Comparison of ENCODE assay signal across 25 mouse cellular contexts in genomic region chr15:94933480-94933879, GRCm38 (mm10).
DNase-seq lines count a peak whose midpoint lies in the region; ATAC-seq and TF ChIP-seq lines count a peak whose summit lies in the region.
"Had no signal": no experiment of that assay in that cellular context is flagged by ENCODE, and none has a peak within 500 bp of the region (broad histone marks: within the 10 kb centered on the region; RNA-seq: fewer than 3 reads in every experiment).

No protein-coding gene starts in this region.

- ATAC-seq in forebrain, embryonic 14.5 days, result no peak
- ATAC-seq in forebrain, postnatal 0 days, result no peak
- peak; percentile 61 for ATAC-seq in midbrain, embryonic 11.5 days (ENCODE audit: low FRiP score)
- ATAC-seq in midbrain, embryonic 16.5 days, result no peak
- ATAC-seq: intestine, postnatal 0 days had no signal

- H3K9ac ChIP-seq in forebrain, embryonic 14.5 days (ENCODE audit: low read length), result no peak overlapping the region
- H3K9ac ChIP-seq in forebrain, postnatal 0 days, result no peak overlapping the region
- H3K9ac ChIP-seq in midbrain, embryonic 11.5 days (ENCODE audit: low read length), result no peak overlapping the region
- H3K9ac ChIP-seq in midbrain, embryonic 16.5 days (ENCODE audit: low read depth, low read length), result no peak overlapping the region
- H3K9ac ChIP-seq: limb, embryonic 12.5 days; liver, embryonic 15.5 days had no signal

- TF ChIP-seq CTCF in forebrain, postnatal 0 days (IDR thresholded peaks at IDR 0.05; ENCODE audit: low read depth), result no peak
- TF ChIP-seq CTCF in brain, embryonic 14.5 days (IDR thresholded peaks at IDR 0.05; ENCODE audit: borderline replicate concordance, extremely low read depth, insufficient read depth, insufficient read length), result no peak

- no peaks in the 10 kb centered on the region for H3K36me3 ChIP-seq in forebrain, embryonic 14.5 days (ENCODE audit: control insufficient read depth, insufficient read depth, low read length)
- H3K36me3 ChIP-seq in forebrain, postnatal 0 days (ENCODE audit: insufficient read depth), result no peaks in the 10 kb centered on the region
- no peaks in the 10 kb centered on the region for H3K36me3 ChIP-seq in midbrain, embryonic 11.5 days (ENCODE audit: control insufficient read depth, insufficient read depth, low read length)
- H3K36me3 ChIP-seq in midbrain, embryonic 16.5 days (ENCODE audit: control insufficient read depth, insufficient read depth, low read length), result no peaks in the 10 kb centered on the region
- H3K36me3 ChIP-seq: hindbrain, embryonic 10.5 days; limb, embryonic 12.5 days; liver, embryonic 15.5 days had no signal

- H3K4me2 ChIP-seq in forebrain, embryonic 14.5 days (ENCODE audit: low read length), result no peak overlapping the region
- no peak overlapping the region for H3K4me2 ChIP-seq in forebrain, postnatal 0 days (ENCODE audit: low read depth)
- H3K4me2 ChIP-seq in midbrain, embryonic 11.5 days, result no peak overlapping the region
- no peak overlapping the region for H3K4me2 ChIP-seq in midbrain, embryonic 16.5 days (ENCODE audit: low read length)
- H3K4me2 ChIP-seq: limb, embryonic 12.5 days; liver, embryonic 15.5 days had no signal

- no peak for TF ChIP-seq POLR2A in brain, embryonic 14.5 days (IDR thresholded peaks at IDR 0.05; ENCODE audit: borderline replicate concordance, extremely low read depth, insufficient read depth, insufficient read length, poor library complexity, severe bottlenecking)

- H3K27me3 ChIP-seq in forebrain, embryonic 14.5 days (replicated peaks; ENCODE audit: control insufficient read depth, insufficient read depth, low read length), result no peaks in the 10 kb centered on the region
- H3K27me3 ChIP-seq in forebrain, postnatal 0 days (ENCODE audit: insufficient read depth, low read length), result no peaks in the 10 kb centered on the region
- no peaks in the 10 kb centered on the region for H3K27me3 ChIP-seq in midbrain, embryonic 11.5 days (ENCODE audit: control insufficient read depth, insufficient read depth, low read length)
- H3K27me3 ChIP-seq in midbrain, embryonic 16.5 days (ENCODE audit: control insufficient read depth, insufficient read depth, low read depth, low read length), result no peaks in the 10 kb centered on the region
- H3K27me3 ChIP-seq: CH12.LX; limb, embryonic 12.5 days; liver, embryonic 15.5 days had no signal

- H3K9me3 ChIP-seq in forebrain, embryonic 14.5 days (replicated peaks; ENCODE audit: control insufficient read depth, low read length), result no peaks in the 10 kb centered on the region
- no peaks in the 10 kb centered on the region for H3K9me3 ChIP-seq in forebrain, postnatal 0 days (ENCODE audit: low read length)
- no peaks in the 10 kb centered on the region for H3K9me3 ChIP-seq in midbrain, embryonic 11.5 days (ENCODE audit: control insufficient read depth, low read length)
- H3K9me3 ChIP-seq in midbrain, embryonic 16.5 days (replicated peaks; ENCODE audit: control insufficient read depth, low read length, poor library complexity, severe bottlenecking), result no peaks in the 10 kb centered on the region
- H3K9me3 ChIP-seq: hindbrain, embryonic 10.5 days; limb, embryonic 12.5 days; liver, embryonic 15.5 days had no signal

- DNase-seq in cerebellum, postnatal 10 days, result peak; percentile 73 to 74
- no peak for DNase-seq in cerebellum, adult 9-10 months
- DNase-seq in forebrain, embryonic 14.5 days (ENCODE audit: low spot score), result peak; percentile 74
- DNase-seq in forebrain, postnatal 0 days, result no peak
- DNase-seq in midbrain, embryonic 11.5 days (ENCODE audit: low spot score, missing footprints), result no peak
- peak; percentile 77 for DNase-seq in brain, embryonic 14.5 days (ENCODE audit: low read depth)
- DNase-seq in testis, postnatal 10 days (ENCODE audit: low spot score), result no peak
- DNase-seq: adrenal gland, adult 8-10 months; cerebellum, adult 8-10 months; gastrocnemius, postnatal 14 days; heart, postnatal 14 days; kidney, adult 9 months; kidney, postnatal 10 days; layer of hippocampus, adult 9-11 months; lung, postnatal 36 days; right cerebral cortex, postnatal 4 days; thymus, adult 2 months; thymus, postnatal 36 days had no signal

- H3K4me3 ChIP-seq in forebrain, embryonic 14.5 days (ENCODE audit: low read depth, low read length), result no peak overlapping the region
- H3K4me3 ChIP-seq in forebrain, postnatal 0 days (ENCODE audit: low read depth, low read length), result no peak overlapping the region
- H3K4me3 ChIP-seq in midbrain, embryonic 11.5 days (ENCODE audit: low read depth, low read length), result no peak overlapping the region
- H3K4me3 ChIP-seq in midbrain, embryonic 16.5 days (ENCODE audit: low read depth, low read length), result no peak overlapping the region
- H3K4me3 ChIP-seq: hindbrain, embryonic 10.5 days; limb, embryonic 12.5 days; liver, embryonic 15.5 days had no signal

- WGBS in forebrain, embryonic 14.5 days, result 29% methylated on average over 3 of the region's 3 CpGs
- 22% methylated on average over 3 of the region's 3 CpGs for WGBS in forebrain, postnatal 0 days
- WGBS in midbrain, embryonic 11.5 days, result 60% methylated on average over 3 of the region's 3 CpGs
- WGBS in midbrain, embryonic 16.5 days, result 28% methylated on average over 3 of the region's 3 CpGs

- no peak overlapping the region for H3K27ac ChIP-seq in forebrain, embryonic 14.5 days (ENCODE audit: low read depth, low read length)
- no peak overlapping the region for H3K27ac ChIP-seq in forebrain, postnatal 0 days (ENCODE audit: low read depth, low read length)
- H3K27ac ChIP-seq in midbrain, embryonic 11.5 days (ENCODE audit: low read depth, low read length), result no peak overlapping the region
- no peak overlapping the region for H3K27ac ChIP-seq in midbrain, embryonic 16.5 days (ENCODE audit: low read length)
- H3K27ac ChIP-seq: hindbrain, embryonic 10.5 days; limb, embryonic 12.5 days; liver, embryonic 15.5 days; stomach, postnatal 0 days had no signal

- H3K4me1 ChIP-seq in forebrain, embryonic 14.5 days (ENCODE audit: control insufficient read depth, insufficient read depth, low read length), result no peaks in the 10 kb centered on the region
- no peaks in the 10 kb centered on the region for H3K4me1 ChIP-seq in forebrain, postnatal 0 days (ENCODE audit: insufficient read depth)
- H3K4me1 ChIP-seq in midbrain, embryonic 11.5 days (ENCODE audit: control insufficient read depth, insufficient read depth, low read length), result no peaks in the 10 kb centered on the region
- H3K4me1 ChIP-seq in midbrain, embryonic 16.5 days (ENCODE audit: control insufficient read depth, insufficient read depth, low read length), result no peaks in the 10 kb centered on the region
- H3K4me1 ChIP-seq: hindbrain, embryonic 10.5 days; limb, embryonic 12.5 days; liver, embryonic 15.5 days had no signal

Comparison
In these comparisons a context has a peak if more than half of its experiments do, and no peak if none do; other contexts are left out.
1. DNase-seq: peak in cerebellum, postnatal 10 days (2 of 2), forebrain, embryonic 14.5 days (single experiment) and brain, embryonic 14.5 days (single experiment); none in cerebellum, adult 9-10 months (single experiment), forebrain, postnatal 0 days (single experiment), midbrain, embryonic 11.5 days (single experiment) and testis, postnatal 10 days (single experiment).